Mouse (Mus musculus) kidney, embryonic 14.5 days (tissue): ENCODE measurements at regions not wholly inside any gene's neighbourhood (a gene's known extent, or its start where the extent isn't known, plus 50 kb on each side); places are given as distances from the start of the nearest gene placed in this dataset.
A peak's percentile ranks its signal among the peaks of the same experiment; 100 is the strongest.

Experiments
- ATAC-seq: fragments of 200-750 bp; cut with Nextera tagmentation; 2 replicates; pipeline ENCODE4 v1.8.0; 2017; ENCODE audit warnings: moderate number of reproducible peaks, mild to moderate bottlenecking, moderate TSS enrichment, moderate library complexity; ENCODE audit not compliant: low FRiP score, low TSS enrichment
- H3K27ac ChIP-seq: fragments of 300-500 bp; sonication (generic); 2 replicates; pipeline ENCODE4 v1.5.1; 2014; ENCODE audit warnings: low read depth, mild to moderate bottlenecking, low read length, moderate library complexity, mixed read lengths
- H3K27me3 ChIP-seq: fragments of 300-500 bp; sonication (generic); 2 replicates; pipeline ENCODE4 v1.6.1; 2014; ENCODE audit warnings: mild to moderate bottlenecking, low read length; ENCODE audit not compliant: control insufficient read depth, insufficient read depth
- H3K36me3 ChIP-seq: fragments of 300-500 bp; sonication (generic); 2 replicates; pipeline ENCODE4 v1.6.1; 2014; ENCODE audit warnings: low read length, mixed read lengths; ENCODE audit not compliant: control insufficient read depth, insufficient read depth
- H3K4me1 ChIP-seq: fragments of 300-500 bp; sonication (generic); 2 replicates; pipeline ENCODE4 v1.6.1; 2014; ENCODE audit warnings: low read length, mixed read lengths; ENCODE audit not compliant: control insufficient read depth, insufficient read depth
- H3K4me2 ChIP-seq: fragments of 300-500 bp; sonication (generic); replicated peaks from 2 replicates; pipeline ENCODE4 v1.6.1; 2014; ENCODE audit warnings: low read depth, mild to moderate bottlenecking, low read length
- H3K4me3 ChIP-seq: fragments of 300-500 bp; sonication (generic); 2 replicates; pipeline ENCODE4 v1.5.1; 2014; ENCODE audit warnings: mild to moderate bottlenecking, low read length
- H3K9ac ChIP-seq: fragments of 300-500 bp; sonication (generic); 2 replicates; pipeline ENCODE4 v1.6.1; 2014; ENCODE audit warnings: low read depth, mild to moderate bottlenecking, low read length, moderate library complexity
- H3K9me3 ChIP-seq: fragments of 300-500 bp; sonication (generic); 2 replicates; pipeline ENCODE4 v1.6.1; 2016; ENCODE audit warnings: low read length; ENCODE audit not compliant: control insufficient read depth
- WGBS: fragments of 180-500 bp; shearing (Covaris S2); extraction: QIAGEN DNeasy Blood & Tissue Kit; methylation state at CpG from one replicate; pipeline ENCODE4 v1.1.7; 2014; 5-methylcytosine and 5-hydroxymethylcytosine counted together

DNA sequence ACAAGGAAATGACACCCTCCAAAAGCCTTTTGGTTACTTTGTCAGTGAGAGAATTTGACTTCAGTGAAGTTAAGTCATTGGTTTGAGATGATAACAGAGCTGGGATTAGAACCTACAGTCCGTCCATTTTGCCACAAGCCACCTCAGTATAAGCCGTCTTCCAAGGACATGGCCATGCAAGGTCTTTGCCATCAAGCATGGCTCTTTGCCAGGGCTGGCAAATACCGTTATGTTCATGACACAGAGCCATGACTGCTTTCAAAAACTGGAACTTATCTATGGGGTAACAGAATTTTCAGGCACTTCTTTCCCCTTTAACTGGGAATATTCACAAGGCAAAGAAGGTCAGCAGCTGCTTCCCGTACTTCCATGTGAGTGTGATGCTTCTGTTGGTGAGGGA, 441.9 kb upstream of the Fam19a5 start:
- Histone ChIP-seq H3K9me3 (0 out of 2 replicates have a peak, but pooled peaks cover 4% of the 10 kb centered on the region), H3K27ac (no peak overlapping the region), H3K9ac (no peak overlapping the region), H3K27me3 (no peaks in the 10 kb centered on the region), H3K4me3 (no peak overlapping the region), H3K36me3 (no peaks in the 10 kb centered on the region), H3K4me1 (no peaks in the 10 kb centered on the region), H3K4me2 (no peak overlapping the region)
- 86% methylated on average over 4 of the region's 4 CpGs for WGBS
- no peak for ATAC-seq

DNA sequence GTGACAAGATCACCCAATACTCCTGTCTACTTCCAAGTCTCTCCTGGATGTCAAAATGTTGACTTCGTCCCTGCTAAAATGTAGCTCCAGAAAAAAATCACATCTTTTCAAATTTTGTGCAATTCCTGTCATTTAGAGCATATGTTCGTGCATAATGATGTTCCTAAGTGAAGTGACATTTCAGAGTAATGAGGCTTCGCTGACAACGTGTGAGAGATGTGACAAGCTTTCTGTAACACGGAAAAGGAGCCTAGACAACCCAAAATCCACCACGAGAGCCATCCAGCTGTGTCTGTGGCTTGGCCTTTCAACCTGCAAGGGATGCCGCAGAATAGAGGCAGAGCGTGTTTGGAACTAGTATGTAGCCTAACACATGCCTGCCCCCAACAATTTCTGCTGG, 438.1 kb upstream of the Fam19a5 start:
- Histone ChIP-seq H3K27ac (no peak overlapping the region), H3K4me2 (no peak overlapping the region), H3K27me3 (no peaks in the 10 kb centered on the region), H3K4me1 (no peaks in the 10 kb centered on the region), H3K9me3 (0 out of 2 replicates have a peak, but pooled peaks cover 4% of the 10 kb centered on the region), H3K36me3 (no peaks in the 10 kb centered on the region), H3K4me3 (no peak overlapping the region), H3K9ac (no peak overlapping the region)
- ATAC-seq, result no peak
- 92% methylated on average over 8 of the region's 8 CpGs for WGBS

DNA sequence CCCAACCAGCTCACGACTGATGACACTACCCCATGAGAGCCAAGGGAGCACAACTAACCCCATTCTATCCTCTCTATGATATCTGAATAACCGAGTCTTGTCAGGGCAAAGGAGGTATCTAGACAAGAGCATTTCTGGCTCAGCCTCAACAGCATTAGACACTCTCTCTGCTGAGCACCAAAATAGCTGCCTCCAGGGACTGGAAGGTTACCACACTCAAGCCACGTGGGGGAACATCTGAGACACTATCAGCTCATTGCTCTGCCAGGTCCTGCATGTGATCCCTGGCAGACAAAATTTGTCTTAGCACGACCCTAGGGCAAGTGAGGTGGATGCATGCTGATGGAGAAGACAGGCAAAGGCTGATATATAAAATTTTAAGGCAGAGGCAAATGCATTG, 436.4 kb upstream of the Fam19a5 start:
- no peak overlapping the region for H3K9ac ChIP-seq
- H3K4me2 ChIP-seq, result no peak overlapping the region
- H3K4me1 ChIP-seq, result no peaks in the 10 kb centered on the region
- ATAC-seq, result no peak
- no peaks in the 10 kb centered on the region for H3K27me3 ChIP-seq
- no peaks in the 10 kb centered on the region for H3K36me3 ChIP-seq
- 0 out of 2 replicates have a peak, but pooled peaks cover 4% of the 10 kb centered on the region for H3K9me3 ChIP-seq
- H3K27ac ChIP-seq, result no peak overlapping the region
- no peak overlapping the region for H3K4me3 ChIP-seq
- WGBS, result 72% methylated on average over 4 of the region's 4 CpGs

DNA sequence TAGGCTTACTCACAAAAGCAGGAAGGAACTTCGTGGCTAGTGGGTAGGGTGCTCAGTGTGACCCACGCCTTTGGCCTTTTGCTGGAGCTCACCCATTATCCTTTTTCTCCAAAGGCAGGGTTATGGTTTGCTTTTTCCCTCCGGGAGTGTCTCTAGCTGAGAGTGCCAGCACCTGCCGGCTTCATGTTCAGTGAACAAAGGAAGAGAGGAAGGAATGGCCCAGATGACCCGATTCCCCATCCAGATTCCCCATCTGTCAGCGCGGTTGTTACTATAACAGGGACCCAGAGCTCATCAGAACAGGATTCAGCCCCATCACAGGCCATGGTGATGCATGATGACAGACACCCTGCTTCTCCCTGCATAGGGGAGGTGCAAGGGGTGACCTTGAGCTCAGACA, 435.7 kb upstream of the Fam19a5 start:
- Histone ChIP-seq H3K36me3 (no peaks in the 10 kb centered on the region), H3K4me1 (no peaks in the 10 kb centered on the region), H3K4me2 (no peak overlapping the region), H3K27me3 (no peaks in the 10 kb centered on the region), H3K27ac (no peak overlapping the region), H3K4me3 (no peak overlapping the region), H3K9me3 (0 out of 2 replicates have a peak, but pooled peaks cover 4% of the 10 kb centered on the region), H3K9ac (no peak overlapping the region)
- ATAC-seq, result no peak
- 88% methylated on average over 7 of the region's 7 CpGs for WGBS

DNA sequence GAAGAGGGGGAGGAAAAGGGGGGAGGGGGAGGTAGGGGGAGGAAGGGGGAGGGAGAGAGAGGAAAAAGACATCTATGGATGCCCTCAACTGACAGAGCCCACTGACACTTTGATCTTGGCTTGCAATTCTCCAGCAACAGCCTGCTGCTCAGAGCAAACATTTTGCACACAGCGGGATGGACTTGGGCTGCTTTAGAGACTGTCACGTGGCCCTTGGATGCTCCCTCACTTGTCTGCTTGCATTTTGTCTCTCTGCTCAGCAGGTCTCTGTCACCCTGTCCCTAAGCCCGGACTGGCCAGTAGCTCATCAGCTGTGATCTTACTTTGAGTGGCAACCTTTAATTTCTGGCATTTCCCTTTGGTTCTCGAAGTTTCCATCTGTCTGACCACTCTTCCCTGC, 421.4 kb upstream of the Fam19a5 start:
- H3K27ac ChIP-seq, result no peak overlapping the region
- H3K9ac ChIP-seq, result no peak overlapping the region
- H3K27me3 ChIP-seq, result no peaks in the 10 kb centered on the region
- H3K4me2 ChIP-seq, result no peak overlapping the region
- ATAC-seq, result no peak
- no peaks in the 10 kb centered on the region for H3K9me3 ChIP-seq
- no peak overlapping the region for H3K4me3 ChIP-seq
- H3K36me3 ChIP-seq, result no peaks in the 10 kb centered on the region
- 39% methylated on average over 4 of the region's 4 CpGs for WGBS
- no peaks in the 10 kb centered on the region for H3K4me1 ChIP-seq

DNA sequence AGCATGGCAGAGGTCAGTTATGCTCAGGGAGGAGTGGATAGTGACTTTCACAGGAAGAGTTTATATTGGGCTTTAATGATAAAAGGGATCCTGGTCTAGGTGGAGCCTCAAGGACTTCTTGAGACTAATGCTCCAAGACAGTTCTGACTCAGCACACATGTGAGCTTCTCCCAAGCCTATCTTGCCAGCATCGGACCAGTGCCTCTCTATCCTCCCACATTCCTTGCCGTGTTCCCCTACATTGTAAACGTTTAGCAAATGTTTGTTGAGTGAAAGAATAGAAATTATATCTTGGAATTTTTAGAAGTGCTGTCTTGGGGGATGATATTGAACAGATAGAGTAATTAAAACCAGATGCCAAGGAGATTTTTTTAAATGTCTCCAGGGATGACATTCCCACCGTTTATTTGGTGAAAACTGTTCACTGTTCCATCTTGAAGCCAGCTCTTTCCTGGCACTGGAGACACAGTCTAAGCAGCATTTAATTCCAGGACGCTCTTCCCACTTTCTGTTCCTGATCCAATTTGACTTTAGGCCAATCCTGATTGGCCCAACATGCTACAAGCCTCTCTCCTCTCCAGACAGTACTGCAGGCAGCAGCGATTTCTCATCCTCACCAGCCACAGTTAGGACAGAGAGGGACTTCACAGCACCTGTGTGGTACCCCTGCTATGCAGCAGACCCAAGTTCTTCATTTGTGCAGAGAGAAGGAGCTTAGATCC, 418.5 kb upstream of the Fam19a5 start:
- no peak overlapping the region for H3K4me3 ChIP-seq
- no peak overlapping the region for H3K4me2 ChIP-seq
- no peak overlapping the region for H3K9ac ChIP-seq
- 69% methylated on average over 6 of the region's 6 CpGs for WGBS
- no peak for ATAC-seq
- no peaks in the 10 kb centered on the region for H3K9me3 ChIP-seq
- no peaks in the 10 kb centered on the region for H3K36me3 ChIP-seq
- no peaks in the 10 kb centered on the region for H3K27me3 ChIP-seq
- H3K27ac ChIP-seq, result no peak overlapping the region
- H3K4me1 ChIP-seq, result no peaks in the 10 kb centered on the region

DNA sequence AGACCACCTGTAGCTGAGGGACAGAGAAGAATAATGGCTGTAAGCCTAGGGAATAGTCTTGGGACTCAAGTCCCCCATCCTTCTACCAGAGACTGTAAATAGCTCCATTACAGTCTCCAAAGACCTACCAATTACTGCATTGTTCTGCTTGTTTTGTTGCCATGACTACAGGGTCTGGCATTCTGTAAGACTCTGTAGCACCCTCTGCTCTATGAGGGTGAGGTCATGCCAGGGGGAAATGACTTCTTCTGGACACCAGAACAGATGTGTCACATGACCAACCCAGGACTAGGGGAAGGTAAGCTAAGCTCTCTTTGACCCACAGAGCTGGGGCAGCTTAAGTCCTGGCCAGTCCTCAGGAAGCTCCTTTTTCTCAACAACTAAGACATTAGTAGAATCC, 405.2 kb upstream of the Fam19a5 start:
- ATAC-seq, result no peak
- Histone ChIP-seq H3K4me1 (no peaks in the 10 kb centered on the region), H3K9me3 (no peaks in the 10 kb centered on the region), H3K27me3 (no peaks in the 10 kb centered on the region), H3K36me3 (no peaks in the 10 kb centered on the region), H3K4me2 (no peak overlapping the region), H3K9ac (no peak overlapping the region), H3K4me3 (no peak overlapping the region), H3K27ac (no peak overlapping the region)

DNA sequence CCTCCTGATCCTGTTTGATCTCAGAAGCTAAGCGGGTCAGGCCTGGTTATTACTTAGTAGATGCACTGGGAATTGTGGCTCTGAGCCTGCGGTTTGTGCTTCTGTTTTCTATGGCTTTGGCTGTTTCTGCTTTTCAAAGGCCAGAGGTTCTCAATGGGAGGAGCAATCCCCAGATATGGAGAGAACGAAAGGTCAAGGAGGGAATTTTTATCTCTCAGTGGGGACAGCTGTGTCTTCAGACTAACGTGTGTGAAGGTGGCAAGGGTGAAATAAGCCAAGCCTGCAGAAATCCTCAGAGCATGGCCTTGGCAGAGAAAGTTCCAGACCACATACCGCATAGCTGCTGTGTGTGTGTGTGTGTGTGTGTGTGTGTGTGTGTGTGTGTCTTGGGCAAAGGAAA, 375.0 kb upstream of the Fam19a5 start:
- no peak overlapping the region for H3K4me2 ChIP-seq
- H3K4me1 ChIP-seq, result no peaks in the 10 kb centered on the region
- WGBS, result 80% methylated on average over 5 of the region's 5 CpGs
- H3K27ac ChIP-seq, result no peak overlapping the region
- H3K36me3 ChIP-seq, result no peaks in the 10 kb centered on the region
- no peak for ATAC-seq
- H3K4me3 ChIP-seq, result no peak overlapping the region
- no peaks in the 10 kb centered on the region for H3K27me3 ChIP-seq
- H3K9me3 ChIP-seq, result no peaks in the 10 kb centered on the region
- H3K9ac ChIP-seq, result no peak overlapping the region

DNA sequence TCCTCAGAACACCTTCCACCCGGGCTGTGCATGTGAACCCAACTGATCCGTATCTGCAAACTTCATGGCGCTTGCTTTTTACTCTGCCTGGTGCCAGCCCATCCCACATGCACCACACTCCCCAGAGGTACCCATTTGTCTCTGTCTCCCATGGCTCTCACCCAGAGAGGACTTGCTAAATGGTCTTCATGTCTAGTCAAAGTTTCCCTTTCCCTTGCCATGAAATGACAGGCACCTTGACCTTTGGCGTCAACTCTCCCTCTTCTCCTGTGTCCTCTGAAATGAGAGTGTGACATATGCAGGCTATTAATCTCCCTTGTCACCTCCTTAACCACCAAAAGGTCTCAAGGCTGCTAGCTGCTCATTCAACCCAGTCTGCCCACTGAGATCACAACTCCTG, 373.2 kb upstream of the Fam19a5 start:
- Histone ChIP-seq H3K4me2 (no peak overlapping the region), H3K9me3 (no peaks in the 10 kb centered on the region), H3K27me3 (no peaks in the 10 kb centered on the region), H3K9ac (no peak overlapping the region), H3K4me1 (no peaks in the 10 kb centered on the region), H3K4me3 (no peak overlapping the region), H3K27ac (no peak overlapping the region), H3K36me3 (no peaks in the 10 kb centered on the region)
- WGBS, result 19% methylated on average over 4 of the region's 4 CpGs
- ATAC-seq, result peak; percentile 80
